Mouse (Mus musculus) frontal cortex, postnatal 14 days (tissue): ENCODE measurements around the gene Ace3.

Source experiments
- DNase-seq, 2 experiments: peaks; one replicate each; pipeline ENCODE4 v3.0.0; 2022; ENCODE audit warnings: low spot score in 2 of 2

The Ace3 gene

DNA sequence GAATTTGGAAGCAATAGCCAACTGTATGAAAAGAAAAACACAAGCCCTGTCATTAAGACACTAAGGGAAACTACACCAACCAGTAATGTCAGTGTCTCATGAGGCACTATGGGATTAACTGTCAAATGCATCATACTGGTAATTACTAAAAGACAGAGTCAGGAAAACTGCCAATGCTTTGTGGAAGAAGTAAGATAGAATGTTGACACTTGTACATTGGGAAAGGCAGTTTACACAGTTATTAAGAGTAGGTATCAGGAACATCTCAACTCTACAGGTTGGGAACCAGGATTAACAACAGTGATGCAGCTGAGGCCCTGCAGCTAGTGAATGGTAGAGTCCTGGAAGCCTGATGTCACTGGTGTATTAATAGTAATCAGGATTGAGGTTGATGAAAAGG, 49.9 kb downstream of the Ace3 start:
- DNase-seq = no peak

DNA sequence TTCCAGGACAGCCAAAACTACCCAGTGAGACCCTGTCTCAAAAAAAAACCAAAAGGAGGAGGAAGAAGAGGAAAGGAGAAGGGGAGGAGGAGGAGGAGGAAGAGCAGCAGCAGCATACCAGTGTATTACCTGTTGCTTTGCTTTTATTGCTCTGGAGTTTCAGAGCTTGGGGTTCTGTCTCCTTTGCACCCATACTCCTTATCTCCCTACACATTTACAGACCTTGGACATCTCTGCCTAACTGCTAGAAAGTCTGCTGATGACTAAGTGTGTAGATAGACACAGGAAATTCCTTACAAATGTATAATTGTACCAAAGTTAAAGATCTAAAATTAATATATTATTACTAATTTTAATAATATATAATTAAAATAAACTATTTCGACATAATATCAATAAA, 50.8 kb downstream of the Ace3 start:
- no peak for DNase-seq

DNA sequence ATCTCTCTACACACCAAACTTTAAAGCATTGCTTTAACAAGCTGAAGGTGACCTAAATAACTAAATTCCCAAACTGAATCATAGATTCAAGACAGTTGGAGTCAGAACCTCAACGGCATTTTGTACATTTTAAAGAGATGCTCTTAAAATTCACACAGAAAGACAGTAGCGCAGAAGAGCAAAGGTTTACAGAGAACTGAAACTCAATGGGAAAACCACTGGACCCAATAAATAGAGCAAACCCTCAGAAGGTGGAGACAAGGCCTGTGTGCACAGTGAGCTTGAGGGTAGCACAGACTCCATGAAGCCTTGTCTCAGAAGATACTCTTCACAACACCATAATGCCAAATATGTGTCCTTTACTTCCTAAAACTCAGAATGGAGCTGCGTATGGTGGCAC, 51.3 kb downstream of the Ace3 start:
- no peak for DNase-seq

DNA sequence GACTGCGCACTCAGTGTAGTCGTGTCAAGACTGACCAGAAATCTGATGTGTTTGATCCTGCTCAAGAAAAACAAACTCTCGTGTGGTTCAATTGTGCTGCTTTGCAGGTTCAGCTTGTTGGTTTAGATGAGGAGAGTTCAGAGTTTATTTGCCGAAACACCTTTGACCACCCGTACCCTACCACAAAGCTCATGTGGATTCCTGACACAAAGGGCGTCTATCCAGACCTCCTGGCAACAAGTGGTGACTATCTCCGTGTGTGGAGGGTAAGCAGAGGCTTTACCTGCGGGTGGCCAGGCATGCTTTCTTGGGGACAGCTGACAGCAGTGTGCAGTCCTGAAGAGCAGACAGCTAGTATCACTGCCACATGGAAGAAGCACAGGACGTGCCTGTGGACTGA, 52.1 kb downstream of the Ace3 start:
- no peak for DNase-seq

DNA sequence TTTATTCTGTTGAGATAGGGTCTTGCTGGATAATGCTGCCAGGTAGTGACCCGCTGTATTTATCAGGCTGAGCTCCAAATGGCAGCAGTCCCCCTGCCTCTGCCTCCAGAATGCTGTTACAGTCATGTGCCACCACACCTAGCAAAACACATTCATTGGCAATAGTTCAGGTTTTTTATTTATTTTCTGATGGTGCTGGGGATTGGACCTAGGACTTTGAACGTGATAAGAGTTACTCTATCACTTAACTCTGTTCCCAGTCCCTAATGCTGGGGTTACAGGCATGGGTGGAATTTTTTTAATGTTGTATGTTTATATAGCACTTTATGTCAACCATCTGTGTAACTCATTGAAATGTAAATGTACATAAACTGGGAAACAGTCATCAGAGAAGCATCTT, 59.4 kb downstream of the Ace3 start:
- no peak for DNase-seq

DNA sequence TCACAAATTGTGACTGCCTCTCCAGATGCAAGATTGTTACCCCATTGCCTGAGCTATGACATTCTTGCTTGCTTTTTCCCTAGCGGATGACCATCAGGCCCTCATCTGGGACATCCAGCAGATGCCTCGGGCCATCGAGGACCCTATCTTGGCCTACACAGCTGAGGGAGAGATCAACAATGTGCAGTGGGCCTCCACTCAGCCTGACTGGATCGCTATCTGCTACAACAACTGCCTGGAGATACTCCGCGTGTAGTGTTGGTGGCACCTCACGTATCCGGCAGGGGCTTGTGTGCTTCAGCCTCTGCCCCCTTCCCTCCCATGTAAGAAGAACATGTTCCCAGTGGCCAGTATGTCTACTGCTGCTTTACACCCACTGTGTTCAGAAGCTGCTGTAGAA, 60.1 kb downstream of the Ace3 start:
- DNase-seq = no peak
